8 mouse cellular contexts compared by ENCODE assay signal in the genomic region with DNA sequence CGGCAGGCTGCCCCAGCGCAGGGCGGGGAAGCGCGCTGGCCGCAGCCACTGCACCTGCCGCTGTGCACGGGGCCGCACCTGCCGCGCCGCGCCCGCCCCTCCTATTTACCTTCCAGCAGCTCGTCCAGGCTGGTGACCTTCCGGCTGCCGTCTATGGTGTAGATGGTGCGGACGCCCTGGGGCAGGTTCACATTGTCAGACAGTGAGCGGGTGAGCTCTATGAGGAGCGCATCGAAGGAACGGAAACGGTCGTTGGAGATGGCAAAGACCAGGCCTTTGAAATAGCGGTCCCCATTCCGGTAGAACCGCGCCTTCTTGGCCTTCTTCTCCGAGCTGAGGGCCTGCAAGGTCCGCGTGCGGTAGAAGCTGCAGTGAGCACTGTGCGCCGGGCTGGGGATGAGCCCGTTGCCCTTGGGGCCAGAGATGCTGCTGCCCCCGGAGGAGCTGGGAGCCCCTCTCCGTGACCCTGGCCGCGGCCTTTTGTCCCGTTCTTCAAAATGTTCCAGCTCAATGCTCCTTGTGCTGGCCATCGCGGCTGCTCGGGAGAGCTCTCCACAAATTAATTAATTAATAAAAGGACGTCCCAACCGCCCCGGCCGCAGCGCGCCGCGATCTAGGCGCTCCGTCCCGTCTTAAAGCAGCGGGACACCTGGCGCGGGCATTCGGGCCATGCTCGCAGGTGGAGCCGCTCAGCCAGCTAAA. TPM values are rescaled to one million over a fixed set of nuclear protein-coding genes. Genes with fewer than 3 reads are reported as not detected.
DNase-seq lines count a peak whose midpoint lies in the region; ATAC-seq and TF ChIP-seq lines count a peak whose summit lies in the region.

No protein-coding gene starts in this region.

- H3K27me3 ChIP-seq in forebrain, embryonic 10.5 days (ENCODE audit: poor library complexity, severe bottlenecking): peaks cover 23% of the 10 kb centered on the region
- peaks cover 7% of the 10 kb centered on the region; the same call in 1 of the 2 replicates for H3K27me3 ChIP-seq in intestine, embryonic 14.5 days (replicated peaks; ENCODE audit: control insufficient read depth, insufficient read depth, low read length)
- H3K27me3 ChIP-seq in liver, embryonic 16.5 days (ENCODE audit: control insufficient read depth, insufficient read depth, low read depth, low read length): peaks cover 33% of the 10 kb centered on the region

- H3K36me3 ChIP-seq in forebrain, embryonic 10.5 days (replicated peaks): peaks cover 30% of the 10 kb centered on the region
- H3K36me3 ChIP-seq in intestine, embryonic 14.5 days (ENCODE audit: control insufficient read depth, insufficient read depth, low read length): no peaks in the 10 kb centered on the region
- no peaks in the 10 kb centered on the region for H3K36me3 ChIP-seq in liver, embryonic 16.5 days (ENCODE audit: control insufficient read depth, insufficient read depth)

- H3K4me2 ChIP-seq in intestine, embryonic 14.5 days (ENCODE audit: low read length): peak overlapping the region; percentile 80
- peak overlapping the region; percentile 75 for H3K4me2 ChIP-seq in liver, embryonic 16.5 days (ENCODE audit: low read depth, low read length)

- no peaks in the 10 kb centered on the region for H3K4me1 ChIP-seq in lung, adult 2 months (ENCODE audit: control insufficient read depth, insufficient read depth, low read length)
- H3K4me1 ChIP-seq in forebrain, embryonic 10.5 days: peaks cover 35% of the 10 kb centered on the region
- H3K4me1 ChIP-seq in intestine, embryonic 14.5 days (replicated peaks; ENCODE audit: control insufficient read depth, insufficient read depth, low read length): peaks cover 6% of the 10 kb centered on the region; the same call in 1 of the 2 replicates
- H3K4me1 ChIP-seq in liver, embryonic 16.5 days (ENCODE audit: control insufficient read depth, low read depth, low read length): peaks cover 3% of the 10 kb centered on the region; the same call in 1 of the 2 replicates

- no peaks in the 10 kb centered on the region for H3K9me3 ChIP-seq in forebrain, embryonic 10.5 days
- H3K9me3 ChIP-seq in intestine, embryonic 14.5 days (ENCODE audit: control insufficient read depth, low read length): no peaks in the 10 kb centered on the region
- H3K9me3 ChIP-seq in liver, embryonic 16.5 days (replicated peaks; ENCODE audit: control insufficient read depth, low read length): no peaks in the 10 kb centered on the region

- peak overlapping the region; percentile 95 for H3K27ac ChIP-seq in forebrain, embryonic 10.5 days
- no peak overlapping the region for H3K27ac ChIP-seq in intestine, embryonic 14.5 days (ENCODE audit: low read depth)
- no peak overlapping the region for H3K27ac ChIP-seq in liver, embryonic 16.5 days (ENCODE audit: low read length)

- DNase-seq in lung, adult 2 months: peak; percentile 9
- DNase-seq in lung, postnatal 10 days: no peak
- DNase-seq in brain, embryonic 14.5 days (ENCODE audit: low read depth): peak; percentile 71
- peak; percentile 72 for DNase-seq in forebrain, embryonic 10.5 days (ENCODE audit: extremely low spot score, low spot score)
- DNase-seq in intestine, embryonic 14.5 days (ENCODE audit: low spot score): peak; percentile 85
- peak; percentile 42 for DNase-seq in right cerebral cortex, adult 18-20 months

- TF ChIP-seq CTCF in lung, adult 2 months (IDR thresholded peaks at IDR 0.05; ENCODE audit: insufficient read depth, low read length): no peak
- TF ChIP-seq CTCF in brain, embryonic 14.5 days (IDR thresholded peaks at IDR 0.05; ENCODE audit: borderline replicate concordance, extremely low read depth, insufficient read depth, insufficient read length): no peak

- ATAC-seq in intestine, embryonic 14.5 days (replicated peaks; ENCODE audit: low FRiP score, low TSS enrichment, low read depth): peak; percentile 52
- no peak for ATAC-seq in liver, embryonic 16.5 days (ENCODE audit: low read depth)
- no peak for ATAC-seq in erythroid progenitor cell, adult 5-6 weeks (replicated peaks; ENCODE audit: low FRiP score, poor library complexity, severe bottlenecking)

- peak overlapping the region; percentile 72 for H3K9ac ChIP-seq in intestine, embryonic 14.5 days (ENCODE audit: low read length)
- H3K9ac ChIP-seq in liver, embryonic 16.5 days (ENCODE audit: low read depth, low read length): no peak overlapping the region

- TF ChIP-seq POLR2A in lung, adult 2 months (IDR thresholded peaks at IDR 0.05; ENCODE audit: borderline replicate concordance, extremely low read depth, low read depth, low read length): no peak
- TF ChIP-seq POLR2A in brain, embryonic 14.5 days (IDR thresholded peaks at IDR 0.05; ENCODE audit: borderline replicate concordance, extremely low read depth, insufficient read depth, insufficient read length, poor library complexity, severe bottlenecking): no peak

- WGBS in lung, adult 2 months: 1% methylated on average over 61 of the region's 61 CpGs
- WGBS in forebrain, embryonic 10.5 days: under 1% methylated on average over 61 of the region's 61 CpGs
- WGBS in intestine, embryonic 14.5 days: under 1% methylated on average over 61 of the region's 61 CpGs
- under 1% methylated on average over 61 of the region's 61 CpGs for WGBS in liver, embryonic 16.5 days (ENCODE audit: insufficient replicate concordance)

- peak overlapping the region; percentile 76 for H3K4me3 ChIP-seq in lung, adult 2 months (replicated peaks; ENCODE audit: extremely low read depth, low read depth, low read length)
- peak overlapping the region; percentile 71 for H3K4me3 ChIP-seq in forebrain, embryonic 10.5 days
- peak overlapping the region; percentile 79 for H3K4me3 ChIP-seq in intestine, embryonic 14.5 days (ENCODE audit: low read depth, low read length)
- peak overlapping the region; percentile 62 for H3K4me3 ChIP-seq in liver, embryonic 16.5 days (ENCODE audit: low read depth, low read length)

RNA-seq across cellular contexts. Expression of a gene that starts 0.9 kb away (rescaled TPM):
- 3.5 and 4.0 TPM in 2 replicates for polyA plus RNA-seq in lung, adult 2 months (2012; rRNA removed)
- 190 and 227 TPM in 2 replicates for polyA plus RNA-seq in brain, embryonic 14.5 days (2012; rRNA removed)
- 18.2 and 22.7 TPM in 2 replicates for polyA plus RNA-seq in forebrain, embryonic 10.5 days (2016; fragmentation: Nextera tagmentation; extraction: Ambion mirVana)
- polyA plus RNA-seq in intestine, embryonic 14.5 days (2014; fragmentation: Nextera tagmentation; extraction: Ambion mirVana): 9.1 and 10.2 TPM in 2 replicates
- polyA plus RNA-seq in liver, embryonic 16.5 days (2015; fragmentation: Nextera tagmentation; extraction: Ambion mirVana): 14.9 and 16.0 TPM in 2 replicates
- total RNA-seq in erythroid progenitor cell, adult 5-6 weeks (2015; ENCODE audit: low replicate concordance): 57.7 and 65.0 TPM in 2 replicates
- total RNA-seq in erythroid progenitor cell, adult 5-6 weeks (2017; ENCODE audit: low replicate concordance): 36.8 and 66.1 TPM in 2 replicates
